Mouse (Mus musculus) embryo, embryonic 11.5 days (tissue): ENCODE data around the gene Fam234a.
A peak's percentile ranks its signal among the peaks of the same experiment; 100 is the strongest.
"Not testable (repeated sequence)": the region's sequence is repeated elsewhere in the genome, so short reads cannot be mapped to it uniquely, and the experiment has no call there.

Experiments used
- DNase-seq: peaks from one replicate; pipeline ENCODE4 v3.0.0-alpha.2; 2012; ENCODE audit warnings: low read depth, low spot score

Fam234a gene

DNA sequence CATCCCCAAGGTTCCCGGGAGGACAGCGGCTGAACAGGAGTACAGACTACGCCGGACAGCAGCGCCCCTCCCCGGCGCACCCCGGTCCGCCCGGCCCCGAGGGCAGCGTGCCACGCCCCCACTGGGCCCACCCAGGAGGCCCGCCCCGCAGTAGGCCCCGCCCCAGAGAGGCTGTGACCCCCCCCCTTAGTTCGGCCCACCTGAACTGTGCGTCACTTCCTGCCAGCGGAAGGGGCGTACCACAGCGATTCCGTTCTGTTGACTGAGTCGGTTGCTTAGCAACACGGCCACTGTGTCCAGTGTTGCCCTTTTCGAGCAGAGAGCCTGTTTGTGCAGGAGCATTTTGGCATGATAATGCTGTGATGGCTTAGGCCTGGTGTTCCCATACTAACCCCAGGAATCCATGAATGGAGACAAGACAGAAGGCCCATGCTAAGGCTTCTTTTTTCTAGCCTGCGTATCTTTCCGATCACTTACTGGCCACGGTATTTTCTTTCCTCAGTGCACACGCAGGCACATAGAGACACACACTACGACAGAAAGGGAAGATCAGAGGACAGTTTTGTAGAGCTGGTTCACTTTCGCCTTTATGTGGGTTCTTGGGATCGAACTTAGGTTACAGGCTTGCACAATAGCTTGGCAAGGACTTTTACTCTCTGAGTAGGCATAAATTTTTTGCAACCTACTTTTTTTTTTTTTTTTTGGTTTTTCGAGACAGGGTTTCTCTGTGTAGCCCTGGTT, at the start of gene Fam234a:
Fam234a (minus strand) TSS at position 142 of the 741 bp plus-strand sequence.
- peak; percentile 93 for DNase-seq

DNA sequence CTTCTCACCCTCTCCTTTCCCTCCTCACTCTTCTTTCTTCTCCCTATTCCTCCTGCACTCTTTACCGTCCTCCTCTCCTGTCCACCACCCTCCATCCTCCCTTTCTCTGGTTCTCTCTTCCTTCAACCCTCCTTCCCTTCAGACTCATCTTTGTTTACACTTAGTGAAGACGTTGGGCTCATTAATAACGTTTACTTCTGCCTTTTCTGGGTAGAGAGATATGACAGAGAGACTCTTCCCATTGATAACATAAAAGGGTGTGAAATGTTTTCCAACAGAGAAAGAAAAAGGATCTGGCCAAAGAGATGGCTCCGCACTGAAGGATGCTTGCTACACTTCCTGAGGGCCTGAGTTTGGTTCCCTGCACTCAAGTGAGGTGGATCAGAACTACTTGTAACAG, 45.4 kb upstream of the Fam234a start:
- DNase-seq, result no peak

DNA sequence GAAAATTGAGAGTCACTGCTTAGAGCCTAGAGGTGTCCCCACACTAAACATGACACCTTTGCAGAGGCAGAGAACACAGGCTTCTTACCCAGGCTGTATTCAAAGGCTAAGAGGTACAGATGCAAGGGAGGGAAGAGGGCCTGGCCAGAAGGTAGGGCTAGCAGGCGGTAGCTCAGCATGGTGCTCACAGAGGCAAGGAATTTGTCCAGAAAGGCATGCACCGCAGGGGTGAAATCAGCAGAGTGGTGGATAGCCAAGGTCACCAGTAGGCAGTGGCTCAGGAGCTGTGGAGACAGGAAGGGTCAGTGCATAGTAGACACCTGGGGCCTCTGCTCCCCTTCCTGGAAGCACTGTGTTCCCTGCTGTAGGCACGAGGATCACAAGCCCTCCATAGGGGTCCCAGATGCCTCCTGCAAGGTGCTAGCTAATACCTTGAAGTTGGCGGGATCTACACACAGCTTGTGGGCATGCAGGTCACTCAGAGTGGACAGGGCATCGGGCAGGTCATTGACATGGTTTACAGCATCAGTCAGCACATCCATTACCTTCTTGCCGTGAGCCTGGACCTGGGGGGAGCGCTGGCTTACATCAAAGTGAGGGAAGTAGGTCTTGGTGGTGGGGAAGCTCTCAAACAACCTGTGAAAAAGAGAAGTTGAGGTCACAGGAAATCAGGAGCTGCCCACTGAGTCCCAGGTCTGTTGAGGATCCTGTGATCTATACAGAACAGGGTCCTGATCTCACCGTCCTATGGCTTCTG, 42.3 kb upstream of the Fam234a start:
- no peak for DNase-seq

DNA sequence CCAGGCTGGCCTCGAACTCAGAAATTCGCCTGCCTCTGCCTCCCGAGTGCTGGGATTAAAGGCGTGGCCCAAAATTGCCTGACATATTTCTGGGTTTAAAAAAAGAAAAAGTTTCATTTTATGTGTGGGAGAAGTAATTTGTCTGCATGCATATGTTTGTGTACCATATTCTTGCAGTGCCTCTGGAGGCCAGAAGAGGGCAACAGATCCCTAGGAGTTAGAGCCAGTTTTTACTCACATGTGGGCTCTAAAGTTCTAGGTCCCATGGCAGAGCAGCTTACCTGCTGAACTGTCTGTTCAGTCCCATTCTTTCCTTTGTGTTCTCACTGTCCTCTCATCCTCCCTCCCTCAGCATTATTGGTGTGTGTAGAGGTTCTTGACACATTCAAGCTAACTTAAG, 32.7 kb upstream of the Fam234a start:
- no peak for DNase-seq

DNA sequence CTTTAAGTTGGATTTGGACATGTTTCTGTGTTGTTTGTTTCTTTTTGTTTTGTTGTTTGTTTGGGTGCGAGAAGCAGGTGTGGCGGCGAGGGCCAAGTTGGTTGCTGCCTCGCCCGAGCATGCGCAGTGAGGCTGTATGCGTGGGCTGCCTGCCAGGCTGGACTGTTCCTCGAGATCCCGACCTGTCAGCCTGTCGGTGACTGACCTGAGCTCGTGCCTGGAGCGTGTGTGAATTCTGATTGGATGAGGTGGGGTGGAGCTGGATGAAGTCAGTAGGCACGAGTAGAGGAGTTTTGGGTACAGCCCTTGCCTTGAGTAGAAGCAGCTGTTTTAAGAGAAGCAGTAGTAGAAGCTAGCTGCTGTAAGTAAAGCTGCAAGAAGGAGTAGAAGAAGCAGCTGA, 31.9 kb upstream of the Fam234a start:
- no peak for DNase-seq

DNA sequence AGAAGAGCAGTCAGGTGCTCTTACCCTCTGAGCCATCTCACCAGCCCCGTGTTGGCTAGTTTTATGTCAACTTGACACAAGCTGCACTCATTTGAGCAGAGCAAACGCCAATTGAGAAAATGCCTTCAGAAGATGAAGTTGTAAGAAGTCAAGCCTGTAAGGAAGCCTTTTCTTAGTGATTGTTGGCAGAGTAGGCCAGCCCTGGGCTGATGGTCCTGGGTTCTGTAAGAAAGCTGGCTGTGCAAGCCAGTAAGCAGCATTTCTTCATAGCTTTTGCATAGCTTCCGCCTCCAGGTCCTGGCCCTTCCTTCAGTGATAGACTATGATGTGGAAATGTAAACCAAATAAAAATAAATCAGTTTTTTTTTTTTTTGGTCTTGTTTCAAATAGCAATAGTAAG, 28.5 kb upstream of the Fam234a start:
- DNase-seq, result no peak

DNA sequence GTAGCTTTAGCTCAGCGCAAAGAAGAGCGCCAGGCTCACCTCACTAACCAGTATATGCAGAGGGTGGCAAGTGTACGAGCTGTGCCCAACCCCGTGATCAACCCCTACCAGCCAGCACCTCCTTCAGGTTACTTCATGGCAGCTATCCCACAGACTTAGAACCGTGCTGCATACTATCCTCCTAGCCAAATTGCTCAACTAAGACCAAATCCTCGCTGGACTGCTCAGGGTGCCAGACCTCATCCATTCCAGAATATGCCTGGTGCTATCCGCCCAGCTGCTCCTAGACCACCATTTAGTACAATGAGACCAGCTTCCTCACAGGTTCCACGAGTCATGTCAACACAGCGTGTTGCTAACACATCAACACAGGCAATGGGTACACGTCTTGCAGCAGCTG, 25.5 kb upstream of the Fam234a start:
- DNase-seq, result not testable (repeated sequence)

DNA sequence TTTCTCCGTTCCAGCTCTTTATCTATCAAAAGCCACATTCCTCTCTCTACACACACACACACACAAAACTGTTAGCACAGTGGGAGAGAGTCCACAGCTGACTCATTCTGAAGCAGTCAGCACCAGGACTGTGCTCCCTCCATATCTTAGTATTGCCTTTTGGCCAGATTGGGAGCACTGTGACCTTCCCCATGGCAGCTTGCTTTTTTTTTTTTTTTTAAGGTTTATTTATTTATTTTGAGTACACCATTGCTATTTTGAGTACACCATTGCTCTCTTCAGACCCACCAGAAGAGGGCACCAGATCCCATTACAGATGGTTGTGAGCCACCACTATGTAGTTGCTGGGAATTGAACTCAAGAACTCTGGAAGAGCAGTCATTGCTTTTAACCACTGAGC, 24.8 kb upstream of the Fam234a start:
- DNase-seq, result no peak

DNA sequence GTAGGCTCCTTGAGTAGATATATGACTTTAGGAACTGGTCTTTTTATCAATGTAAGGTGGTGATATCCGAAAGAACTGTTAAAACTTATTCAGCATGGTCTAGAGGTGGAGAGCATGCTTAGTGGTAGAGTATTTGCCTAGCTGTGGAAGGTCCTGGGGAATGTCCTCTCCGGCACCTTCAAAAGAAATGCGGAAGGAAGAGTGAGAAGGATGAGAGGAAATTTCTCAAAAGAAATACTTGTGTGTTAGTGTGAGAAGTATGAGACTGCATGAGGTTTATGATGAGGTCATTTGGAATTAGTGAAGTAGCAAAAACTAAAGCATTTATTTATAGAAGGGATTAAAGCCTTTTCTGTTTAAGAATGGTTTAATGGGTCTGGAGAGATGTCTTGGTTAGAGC, 18.3 kb upstream of the Fam234a start:
- DNase-seq, result no peak

DNA sequence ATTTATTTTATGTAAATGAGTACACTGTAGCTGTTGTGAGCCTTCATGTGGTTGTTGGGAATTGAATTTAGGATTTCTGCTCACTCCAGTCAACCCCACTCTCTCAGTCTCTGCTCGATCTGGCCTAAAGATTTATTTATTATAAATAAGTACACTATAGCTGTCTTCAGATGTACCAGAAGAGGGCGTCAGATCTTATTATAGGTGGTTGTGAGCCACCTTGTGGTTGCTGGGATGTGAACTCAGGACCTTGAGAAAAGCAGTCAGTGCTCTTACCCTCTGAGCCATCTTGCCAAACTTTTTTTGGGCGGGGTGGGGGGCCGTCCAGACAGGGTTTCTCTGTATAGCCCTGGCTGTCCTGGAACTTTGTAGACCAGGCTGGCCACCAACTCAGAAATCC, 17.8 kb upstream of the Fam234a start:
- DNase-seq, result no peak

DNA sequence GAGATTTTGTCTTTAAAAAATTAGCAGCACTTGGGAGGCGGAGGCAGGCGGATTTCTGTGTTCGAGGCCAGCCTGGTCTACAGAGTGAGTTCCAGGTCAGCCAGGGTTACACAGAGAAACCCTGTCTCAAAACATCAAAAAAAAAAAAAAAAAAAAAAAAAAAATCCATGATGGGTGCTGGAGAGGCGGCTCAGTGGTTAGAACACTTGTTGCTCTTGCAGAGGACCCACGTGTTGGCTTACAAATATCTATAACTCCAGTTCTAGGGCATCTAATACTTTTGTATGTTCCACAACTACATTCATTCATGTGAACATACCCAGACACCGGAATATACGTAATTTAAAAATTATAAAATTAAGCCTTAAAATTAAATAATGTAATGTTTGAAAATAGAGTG, 11.3 kb upstream of the Fam234a start:
- no peak for DNase-seq

DNA sequence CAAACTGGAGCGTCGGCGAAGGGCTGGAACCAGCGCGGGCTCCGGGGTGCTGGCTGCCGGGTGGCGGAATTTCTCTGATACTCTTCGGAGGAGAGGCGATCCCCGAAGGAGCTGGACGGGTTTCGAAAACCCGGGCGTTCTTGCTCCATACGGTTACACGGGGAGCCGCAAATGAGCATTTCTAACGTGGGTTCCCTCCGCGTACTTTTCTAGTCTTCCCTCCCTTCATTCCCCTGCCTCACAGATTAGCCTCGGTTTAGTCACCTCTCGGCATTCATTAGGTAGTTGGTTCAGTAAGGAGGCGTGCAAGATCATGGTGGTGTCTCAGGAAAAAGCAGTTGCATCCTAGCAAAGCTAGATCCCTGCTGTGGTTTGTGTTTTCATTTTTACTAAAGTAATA, 9.4 kb upstream of the Fam234a start:
- no peak for DNase-seq

DNA sequence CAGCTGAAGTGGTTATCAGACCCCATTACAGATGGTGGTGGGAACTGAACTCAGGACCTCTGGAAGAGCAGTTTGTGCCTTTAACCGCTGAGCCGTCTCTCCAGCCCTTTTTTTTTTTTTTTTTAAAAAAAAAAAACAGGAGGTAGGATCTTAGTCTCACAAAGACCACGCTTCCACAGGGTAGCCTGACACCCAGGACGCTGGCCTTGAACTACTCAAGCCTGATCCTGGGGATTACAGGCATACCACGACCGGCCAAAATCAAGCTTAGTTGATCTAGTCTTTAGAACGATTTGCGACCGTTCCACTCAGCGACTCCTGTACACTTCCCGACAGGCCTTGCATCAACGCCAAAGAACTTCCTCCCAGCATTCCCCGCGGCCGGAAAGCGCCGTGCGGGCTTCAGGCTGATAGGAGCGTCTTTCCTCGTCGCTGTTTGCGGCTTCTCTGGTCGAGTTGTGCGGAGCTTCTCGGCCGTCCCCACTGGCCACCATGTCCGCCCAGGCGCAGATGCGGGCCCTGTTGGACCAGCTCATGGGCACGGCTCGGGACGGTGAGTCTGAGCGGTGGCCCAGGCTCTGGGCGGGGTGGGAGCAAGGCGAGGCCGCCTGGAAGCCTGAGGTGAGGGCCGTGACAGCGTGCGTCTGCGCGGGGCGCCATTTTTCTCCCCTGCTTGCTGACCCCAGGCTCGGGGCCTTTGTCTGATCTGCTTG, 8.7 kb upstream of the Fam234a start, which contains the start of gene Luc7l:
Luc7l (plus strand) TSS at position 358 of the 713 bp plus-strand sequence.
- peak; percentile 88 for DNase-seq

DNA sequence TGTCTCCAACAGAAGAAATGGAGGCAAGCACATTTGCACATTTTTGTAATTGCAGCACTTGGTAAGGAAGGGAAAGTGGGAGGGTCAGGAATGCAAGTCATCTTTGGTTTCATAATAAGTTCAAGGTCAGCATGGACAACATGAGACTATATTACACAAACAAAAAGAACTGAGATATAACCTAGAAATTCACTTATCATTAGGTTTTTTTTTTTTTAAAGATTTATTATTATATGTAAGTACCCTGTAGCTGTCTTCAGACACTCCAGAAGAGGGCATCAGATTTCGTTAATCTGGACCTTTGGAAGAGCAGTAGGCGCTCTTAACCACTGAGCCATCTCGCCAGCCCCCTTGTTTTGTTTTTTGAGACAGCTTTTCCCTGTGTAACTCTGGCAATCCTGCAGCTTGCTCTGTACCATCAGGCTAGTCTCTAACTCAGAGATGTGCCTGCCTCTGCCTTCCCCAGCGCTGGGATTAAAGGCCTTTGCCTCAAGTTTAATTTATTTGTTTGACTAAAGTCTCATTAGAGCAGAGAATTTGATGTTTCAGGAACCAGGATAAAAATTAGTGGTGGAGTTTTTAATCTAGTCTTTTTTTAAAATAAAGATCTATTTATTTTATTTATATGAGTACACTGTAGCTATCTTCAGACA, 8.0 kb upstream of the Fam234a start:
- no peak for DNase-seq

DNA sequence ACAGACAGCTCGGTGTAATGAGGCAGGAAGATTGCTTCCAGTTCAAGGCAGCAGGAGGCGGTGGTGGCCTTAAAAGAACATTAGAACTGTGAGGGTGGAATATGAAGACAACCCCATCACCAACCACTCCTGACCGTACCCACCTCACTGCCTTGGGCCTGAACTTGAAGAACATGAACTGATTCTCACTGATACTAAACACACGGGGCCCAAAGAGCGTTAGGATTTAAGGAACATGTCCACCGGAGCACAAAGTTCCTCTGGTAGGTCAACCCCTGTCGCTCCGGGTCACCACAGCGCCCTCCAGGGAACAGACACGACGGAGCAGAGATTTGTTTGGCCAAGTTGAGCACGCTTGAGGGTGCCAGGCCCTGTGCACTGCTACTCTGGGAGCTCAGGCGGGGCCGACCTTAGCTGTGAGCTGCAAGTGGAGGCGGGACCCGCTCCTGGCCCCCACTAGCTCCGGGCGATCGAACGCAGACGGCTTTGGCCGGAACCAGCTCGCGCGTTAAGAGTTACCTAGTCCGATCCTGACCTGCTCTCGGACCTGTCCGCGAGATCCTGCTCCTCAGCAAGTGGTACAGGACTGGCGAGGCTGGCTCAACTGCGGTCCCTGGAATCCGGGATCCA, 456 bp downstream of the Fam234a start:
- DNase-seq, result no peak

DNA sequence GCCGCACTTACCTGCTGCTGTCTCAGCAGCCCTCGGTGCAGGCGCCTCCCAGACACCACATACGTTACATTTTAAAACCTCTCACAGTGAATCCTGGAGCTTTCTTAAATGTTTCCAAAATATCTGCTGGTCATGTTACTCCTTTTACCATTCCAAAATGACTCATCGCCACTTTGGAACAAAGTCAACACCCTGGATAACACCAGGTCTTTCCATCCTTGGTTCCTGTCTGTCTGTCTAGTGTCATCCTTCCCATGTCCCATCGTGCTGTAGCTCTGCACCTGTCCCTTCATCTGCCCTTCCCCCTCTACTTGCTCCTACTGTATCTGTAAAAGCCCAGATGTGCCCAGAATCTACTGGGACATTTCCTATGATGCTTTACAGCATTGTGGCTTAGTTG, 3.1 kb downstream of the Fam234a start:
- DNase-seq, result no peak

DNA sequence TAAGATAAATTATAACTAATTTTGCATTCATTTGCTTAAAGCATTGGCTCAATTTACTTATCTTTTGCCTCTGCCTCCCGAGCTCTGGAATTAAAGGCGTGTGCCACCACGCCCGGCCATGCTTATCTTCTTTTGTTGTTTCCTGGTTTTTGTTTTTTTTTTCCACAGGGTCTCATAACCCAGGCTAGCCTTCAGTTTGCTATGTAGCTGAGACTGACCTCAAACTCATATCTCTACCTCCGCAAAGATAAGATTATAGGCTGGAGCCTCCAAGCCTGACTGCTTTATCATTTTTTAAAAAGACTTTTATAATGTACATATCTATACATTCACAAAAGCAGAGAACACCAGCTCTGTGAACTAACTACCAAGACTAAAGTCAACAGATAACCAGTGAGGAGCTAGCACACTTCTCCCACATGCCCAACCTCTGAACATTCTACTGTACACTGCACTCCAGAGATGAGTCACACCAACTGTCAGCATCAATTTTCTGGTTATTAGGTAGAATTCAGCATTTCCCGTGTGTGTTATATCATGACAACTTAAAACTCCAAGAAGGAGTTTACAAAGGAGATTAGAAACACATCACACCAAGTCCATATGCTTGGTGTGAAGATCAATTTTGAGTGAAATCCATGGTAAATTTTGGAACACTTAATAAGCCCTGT, 3.8 kb downstream of the Fam234a start:
- no peak for DNase-seq

DNA sequence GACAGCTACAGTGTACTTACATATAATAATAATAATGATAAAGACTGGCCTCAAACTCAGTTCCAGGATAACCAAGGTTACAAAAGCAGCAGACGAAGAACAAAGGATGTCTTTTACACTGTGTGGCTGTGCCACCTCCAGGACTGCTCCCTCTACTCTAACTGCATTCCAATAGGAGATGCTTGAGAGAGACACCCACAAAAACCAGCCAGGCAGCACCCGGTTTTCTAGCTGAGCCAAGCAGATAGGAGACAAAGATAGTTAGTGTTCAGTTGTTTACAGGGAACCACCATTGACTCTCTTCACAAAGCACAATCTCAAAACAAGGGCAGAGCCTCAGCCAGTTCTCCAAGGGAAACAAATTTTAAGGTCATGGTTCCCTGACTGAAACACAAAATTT, 4.5 kb downstream of the Fam234a start:
- no peak for DNase-seq

DNA sequence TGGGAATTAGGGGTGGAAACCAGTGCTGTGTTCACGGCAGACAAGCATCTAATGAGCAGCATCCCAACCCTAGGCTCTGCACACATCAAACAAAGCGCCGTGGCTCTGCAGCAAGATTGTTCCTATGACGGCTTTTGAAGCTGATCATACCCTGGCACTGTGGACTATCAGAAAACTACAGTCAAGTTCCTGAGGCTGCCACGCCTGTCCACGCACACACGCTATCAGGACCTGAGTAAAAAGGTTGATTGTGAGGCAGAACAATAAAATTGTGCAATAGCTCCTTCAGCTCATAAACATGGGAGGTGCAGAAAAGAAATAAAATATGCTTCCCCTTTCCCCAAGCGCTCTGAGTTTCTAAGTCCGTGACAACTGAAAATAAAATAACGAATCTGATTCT, 6.4 kb downstream of the Fam234a start:
- no peak for DNase-seq

DNA sequence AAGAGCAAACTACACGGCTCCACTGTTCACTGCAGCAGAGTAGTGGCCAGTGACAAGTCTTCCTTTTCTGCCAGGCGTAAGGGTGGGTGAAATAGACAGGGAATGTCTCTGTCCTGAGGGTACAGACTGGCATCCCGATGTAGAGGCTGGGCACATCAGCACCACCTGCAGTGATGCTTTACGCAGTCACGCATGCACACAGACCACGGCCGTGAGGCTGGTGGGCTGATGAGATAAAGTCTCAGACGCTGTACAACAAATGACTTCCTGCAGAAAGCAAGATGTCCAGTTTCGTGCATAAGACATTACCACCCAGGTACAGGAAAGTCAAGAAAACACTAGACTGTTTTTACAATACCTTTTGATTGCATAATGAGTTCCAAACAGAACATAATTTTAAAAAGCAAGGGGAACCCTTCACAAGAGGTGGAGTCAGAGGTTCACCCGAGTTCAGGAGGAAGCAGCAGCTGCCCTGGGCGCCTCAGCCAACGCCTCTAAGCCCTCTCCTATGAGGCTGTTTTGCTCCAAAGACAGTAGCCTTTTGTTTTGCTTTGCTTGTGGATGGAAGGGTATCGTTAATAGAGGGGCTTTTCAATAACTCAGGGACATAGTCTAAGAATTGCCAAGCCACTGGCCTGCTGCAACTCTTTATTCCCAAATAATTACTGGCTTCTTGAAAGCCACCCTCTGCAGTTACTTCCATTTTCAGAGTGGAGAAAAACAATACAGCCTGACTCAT, 8.8 kb downstream of the Fam234a start:
- no peak for DNase-seq
